Mouse (Mus musculus) neural tube, embryonic 14.5 days (tissue): ENCODE measurements around the gene Ucp2. TPM values are rescaled to one million over a fixed set of nuclear protein-coding genes. Genes with fewer than 3 reads are reported as not detected.

Experiments
- ATAC-seq: fragments of 200-750 bp; cut with Nextera tagmentation; 2 replicates; pipeline ENCODE4 v1.8.0; 2017; ENCODE audit warnings: low read depth, mild to moderate bottlenecking, moderate TSS enrichment, moderate library complexity
- H3K27ac ChIP-seq: fragments of 300-500 bp; sonication (generic); 2 replicates; pipeline ENCODE4 v1.5.1; 2014; ENCODE audit warnings: low read depth, mild to moderate bottlenecking, control low read depth, low read length, moderate library complexity, mixed read lengths
- H3K27me3 ChIP-seq: fragments of 300-500 bp; sonication (generic); 2 replicates; pipeline ENCODE4 v1.6.1; 2014; ENCODE audit warnings: low read length; ENCODE audit not compliant: control insufficient read depth, insufficient read depth
- H3K36me3 ChIP-seq: fragments of 300-500 bp; sonication (generic); 2 replicates; pipeline ENCODE4 v1.6.1; 2014; ENCODE audit warnings: low read length, mixed read lengths; ENCODE audit not compliant: control insufficient read depth, insufficient read depth
- H3K4me1 ChIP-seq: fragments of 300-500 bp; sonication (generic); 2 replicates; pipeline ENCODE4 v1.6.1; 2014; ENCODE audit warnings: low read length; ENCODE audit not compliant: control insufficient read depth, insufficient read depth
- H3K4me2 ChIP-seq: fragments of 300-500 bp; sonication (generic); 2 replicates; pipeline ENCODE4 v1.6.1; 2014; ENCODE audit warnings: mild to moderate bottlenecking, low read depth, low read length, control low read depth
- H3K4me3 ChIP-seq: fragments of 300-500 bp; sonication (generic); 2 replicates; pipeline ENCODE4 v1.5.1; 2014; ENCODE audit warnings: low read depth, low read length, control low read depth, mixed read lengths
- H3K9ac ChIP-seq: fragments of 300-500 bp; sonication (generic); replicated peaks from 2 replicates; pipeline ENCODE4 v1.6.1; 2014; ENCODE audit warnings: low read depth, mild to moderate bottlenecking, control low read depth, low read length, mixed read lengths
- H3K9me3 ChIP-seq: fragments of 300-500 bp; sonication (generic); 2 replicates; pipeline ENCODE4 v1.6.1; 2016; ENCODE audit warnings: low read length; ENCODE audit not compliant: control insufficient read depth
- WGBS: fragments of 180-500 bp; shearing (Covaris S2); extraction: QIAGEN DNeasy Blood & Tissue Kit; methylation state at CpG from one replicate; pipeline ENCODE4 v1.1.7; 2014; 5-methylcytosine and 5-hydroxymethylcytosine counted together
- polyA plus RNA-seq: library from polyadenylated mRNA; unstranded; fragments of >200 nt; fragmentation: Nextera tagmentation; extraction: Ambion mirVana; gene quantifications from 2 replicates; pipeline ENCODE4 v1.2.1, GENCODE M21; 2014

Gene Ucp2
- 47.8 and 58.3 TPM in 2 replicates for polyA plus RNA-seq

DNA sequence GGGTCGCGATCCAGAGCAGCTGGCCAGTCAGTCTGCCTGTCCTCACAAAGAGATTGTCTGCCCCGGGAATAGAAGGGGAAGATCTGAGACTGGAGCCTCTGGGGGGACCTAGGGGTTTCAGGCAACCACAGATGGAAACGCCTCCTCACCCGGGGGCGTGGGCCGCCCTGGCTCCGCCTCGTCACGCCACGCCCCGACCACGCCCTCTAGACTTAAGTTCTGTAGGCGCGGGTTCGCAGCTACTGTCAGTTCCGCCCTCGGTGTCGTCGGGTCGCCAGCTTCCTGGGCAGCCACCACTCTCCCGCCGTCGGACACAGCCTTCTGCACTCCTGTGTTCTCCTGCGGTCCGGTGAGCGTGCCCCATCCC, at the start of gene Ucp2:
Gene Ucp2, plus strand, starts transcription at position 221 of the 367 bp plus-strand sequence.
- peak; percentile 6; the same call in 1 of the 2 replicates for ATAC-seq
- Histone ChIP-seq H3K36me3 (no peaks in the 10 kb centered on the region), H3K9ac (peak within 1 kb of the TSS; percentile 53), H3K27ac (0 out of 2 replicates have a peak within 1 kb of the TSS, but pooled peaks have one; percentile 12), H3K4me3 (peak within 1 kb of the TSS; percentile 29), H3K4me2 (peak within 1 kb of the TSS; percentile 68), H3K4me1 (peaks cover 14% of the 10 kb centered on the region), H3K27me3 (no peaks in the 10 kb centered on the region), H3K9me3 (no peaks in the 10 kb centered on the region)
- WGBS = 2% methylated on average over 26 of the region's 27 CpGs

DNA sequence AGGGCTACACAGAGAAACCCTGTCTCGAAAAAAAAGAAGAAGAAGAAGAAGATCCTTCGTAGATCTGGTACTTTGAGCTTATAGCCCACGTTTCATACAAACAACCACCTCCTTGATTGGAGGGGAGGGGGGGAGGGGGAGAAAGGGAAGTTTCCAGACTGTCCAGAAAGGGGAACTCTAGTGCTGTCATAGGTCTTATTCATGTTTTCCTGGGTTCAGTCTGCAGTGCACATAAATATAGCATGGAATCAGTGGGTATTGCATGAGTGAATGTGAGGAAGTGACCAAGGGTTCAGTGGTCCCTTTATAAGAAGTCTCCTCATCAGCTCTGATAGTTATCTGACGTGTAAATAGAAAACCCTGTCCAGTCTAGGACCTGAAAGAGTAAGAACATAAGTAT, 49.4 kb upstream of the Ucp2 start:
- WGBS = 90% methylated on average over 4 of the region's 4 CpGs
- H3K36me3 ChIP-seq = peaks cover 57% of the 10 kb centered on the region

DNA sequence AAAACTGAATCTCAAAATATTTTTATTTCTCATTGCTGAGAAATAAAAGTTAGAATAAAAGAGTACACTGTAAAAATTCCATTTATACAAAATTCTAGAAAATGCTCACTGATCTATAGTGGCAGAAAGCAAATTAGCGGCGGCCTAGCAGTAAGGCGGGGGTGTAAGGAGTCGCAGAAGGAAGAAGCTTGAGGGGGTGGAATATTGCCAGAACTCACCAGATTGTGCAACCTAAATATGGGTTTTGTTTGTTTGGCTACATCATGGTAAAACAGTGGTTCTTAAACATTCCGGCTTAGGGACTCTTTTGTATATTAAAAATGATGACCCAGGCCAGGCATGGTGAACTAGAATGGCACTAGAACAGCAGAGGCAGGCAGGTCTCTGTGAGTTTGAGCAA, 46.9 kb upstream of the Ucp2 start:
- H3K9me3 ChIP-seq = no peaks in the 10 kb centered on the region
- H3K36me3 ChIP-seq = peaks cover 60% of the 10 kb centered on the region
- H3K27ac ChIP-seq = no peak overlapping the region
- no peak overlapping the region for H3K4me3 ChIP-seq
- no peaks in the 10 kb centered on the region for H3K27me3 ChIP-seq
- no peak overlapping the region for H3K4me2 ChIP-seq
- H3K4me1 ChIP-seq = no peaks in the 10 kb centered on the region
- ATAC-seq = no peak
- WGBS = 98% methylated on average over 5 of the region's 5 CpGs
- H3K9ac ChIP-seq = no peak overlapping the region

More for the DNA sequence above, 49.4 kb upstream of the Ucp2 start:
- no peak overlapping the region for H3K27ac ChIP-seq
- ATAC-seq = no peak
- H3K4me1 ChIP-seq = no peaks in the 10 kb centered on the region
- H3K9me3 ChIP-seq = no peaks in the 10 kb centered on the region
- H3K4me2 ChIP-seq = no peak overlapping the region
- H3K9ac ChIP-seq = no peak overlapping the region
- no peak overlapping the region for H3K4me3 ChIP-seq
- no peaks in the 10 kb centered on the region for H3K27me3 ChIP-seq

DNA sequence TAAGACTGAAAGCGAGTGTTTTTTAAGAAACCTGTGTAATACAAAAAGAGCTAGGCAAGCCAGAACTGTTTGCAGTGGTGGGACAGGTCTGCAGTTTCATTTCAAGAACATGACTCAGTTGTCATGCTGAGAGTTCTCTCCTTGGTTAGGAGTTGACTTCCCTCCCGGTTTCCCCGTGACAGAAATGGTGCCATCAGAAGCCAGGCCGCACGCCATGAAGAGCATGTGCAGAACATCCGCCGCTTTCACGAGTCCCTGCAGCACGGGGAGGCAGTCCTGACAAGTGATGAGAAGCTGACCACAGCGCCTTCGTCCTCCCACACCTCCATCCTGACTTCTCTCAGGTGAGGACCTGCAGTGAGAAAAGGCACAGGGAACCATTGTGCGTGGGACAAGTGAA, 44.6 kb upstream of the Ucp2 start:
- peaks cover 63% of the 10 kb centered on the region for H3K36me3 ChIP-seq
- no peak overlapping the region for H3K27ac ChIP-seq
- H3K27me3 ChIP-seq = no peaks in the 10 kb centered on the region
- no peaks in the 10 kb centered on the region for H3K4me1 ChIP-seq
- H3K9me3 ChIP-seq = no peaks in the 10 kb centered on the region
- no peak overlapping the region for H3K9ac ChIP-seq
- H3K4me2 ChIP-seq = no peak overlapping the region
- ATAC-seq = no peak
- 95% methylated on average over 12 of the region's 12 CpGs for WGBS
- no peak overlapping the region for H3K4me3 ChIP-seq

DNA sequence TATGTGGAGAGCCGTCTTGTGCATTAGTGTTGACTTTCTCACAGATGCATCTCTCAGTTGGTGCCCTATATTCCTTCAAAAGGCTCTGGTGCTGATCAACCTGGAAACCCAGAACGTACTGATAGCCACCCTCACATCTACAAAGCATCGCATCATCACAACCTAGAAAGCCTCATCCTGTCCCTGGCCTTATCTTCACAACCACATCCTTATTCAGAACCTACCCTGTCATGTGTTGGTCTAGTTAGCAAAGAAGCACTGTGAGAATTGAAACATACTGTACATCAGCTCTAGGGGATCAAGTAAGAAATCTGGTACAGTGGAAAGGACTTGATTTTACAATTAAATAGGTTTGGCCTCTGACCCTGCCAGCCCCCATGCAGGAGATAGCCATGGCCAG, 44.2 kb upstream of the Ucp2 start:
- H3K4me1 ChIP-seq = no peaks in the 10 kb centered on the region
- no peak overlapping the region for H3K9ac ChIP-seq
- H3K27ac ChIP-seq = no peak overlapping the region
- H3K36me3 ChIP-seq = peaks cover 64% of the 10 kb centered on the region
- WGBS = 94% methylated on average over 3 of the region's 3 CpGs
- H3K27me3 ChIP-seq = no peaks in the 10 kb centered on the region
- no peaks in the 10 kb centered on the region for H3K9me3 ChIP-seq
- ATAC-seq = no peak
- H3K4me2 ChIP-seq = no peak overlapping the region
- no peak overlapping the region for H3K4me3 ChIP-seq

DNA sequence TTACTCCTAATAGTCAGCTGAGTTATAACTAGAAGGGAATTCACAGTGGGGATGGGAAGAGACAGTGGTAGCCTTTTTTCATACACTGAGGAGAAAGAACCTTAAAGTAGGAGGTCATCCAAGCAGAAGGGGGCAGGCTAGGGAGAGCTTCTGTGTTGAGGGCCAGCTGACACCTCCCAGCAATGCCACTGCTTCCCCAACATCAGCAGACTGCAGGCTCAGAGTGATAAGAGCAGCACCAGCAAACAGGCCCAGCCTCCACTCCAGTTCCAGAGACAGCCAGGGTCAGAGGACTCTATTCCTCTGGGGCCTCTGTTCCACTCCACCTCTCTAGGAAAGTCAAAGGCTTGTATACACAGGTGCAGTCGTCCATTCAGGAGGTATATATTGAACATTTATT, 35.0 kb upstream of the Ucp2 start:
- Histone ChIP-seq H3K4me1 (no peaks in the 10 kb centered on the region), H3K4me3 (no peak overlapping the region), H3K9ac (no peak overlapping the region), H3K36me3 (peaks cover 52% of the 10 kb centered on the region), H3K4me2 (no peak overlapping the region), H3K27me3 (no peaks in the 10 kb centered on the region), H3K27ac (no peak overlapping the region), H3K9me3 (no peaks in the 10 kb centered on the region)
- WGBS = 87% methylated on average over 1 of the region's 1 CpGs
- no peak for ATAC-seq

DNA sequence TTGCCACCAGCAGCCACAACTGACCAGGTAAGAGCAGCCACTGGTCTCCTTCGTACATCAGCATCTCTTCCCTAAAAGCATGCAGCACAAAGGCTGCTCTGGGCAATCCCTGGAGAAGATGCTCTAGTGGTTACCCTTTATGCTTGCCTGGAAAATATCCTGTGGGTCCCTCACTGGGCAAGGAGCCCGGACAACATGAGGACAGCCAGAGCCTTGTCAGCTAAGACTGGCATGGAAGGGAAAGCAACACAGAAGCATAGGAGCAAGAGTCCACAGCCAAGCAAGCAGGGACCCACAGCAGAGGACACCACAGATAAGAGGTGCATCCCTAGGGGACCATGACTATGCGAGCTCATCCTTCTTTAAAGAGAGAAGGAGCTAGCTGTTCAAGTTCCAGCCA, 33.3 kb upstream of the Ucp2 start:
- WGBS = 94% methylated on average over 3 of the region's 3 CpGs
- no peak overlapping the region for H3K9ac ChIP-seq
- no peak overlapping the region for H3K27ac ChIP-seq
- H3K4me1 ChIP-seq = no peaks in the 10 kb centered on the region
- no peak overlapping the region for H3K4me3 ChIP-seq
- no peak for ATAC-seq
- H3K27me3 ChIP-seq = no peaks in the 10 kb centered on the region
- no peak overlapping the region for H3K4me2 ChIP-seq
- peaks cover 35% of the 10 kb centered on the region for H3K36me3 ChIP-seq
- H3K9me3 ChIP-seq = no peaks in the 10 kb centered on the region

DNA sequence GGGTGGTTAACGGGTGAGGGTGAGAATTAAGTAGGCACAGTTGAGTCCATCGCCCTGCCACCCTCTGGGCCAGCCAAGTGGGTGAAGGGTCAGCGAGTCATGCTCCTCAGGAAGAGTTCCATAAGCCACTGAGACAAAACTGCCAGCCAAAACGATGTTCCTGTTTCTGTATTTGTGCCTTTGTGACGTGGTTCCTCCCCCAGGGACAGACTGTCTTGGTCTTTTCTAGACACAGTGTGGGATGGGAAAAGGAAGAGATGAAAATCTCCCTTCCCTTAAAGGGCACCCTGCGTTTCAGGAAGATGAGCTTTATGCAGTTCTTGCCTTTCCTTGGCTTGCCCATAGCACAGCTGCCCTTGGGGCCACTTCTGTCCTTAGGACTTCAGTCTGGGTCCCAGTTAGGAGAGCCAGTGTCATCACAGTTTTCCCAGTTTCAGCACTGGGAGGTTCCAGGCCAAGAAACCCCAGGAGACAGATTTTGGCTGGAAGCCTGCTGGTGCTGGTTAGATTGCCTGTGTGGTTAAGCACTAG, 31.5 kb upstream of the Ucp2 start:
- H3K4me2 ChIP-seq = no peak overlapping the region
- no peak overlapping the region for H3K9ac ChIP-seq
- no peaks in the 10 kb centered on the region for H3K4me1 ChIP-seq
- no peaks in the 10 kb centered on the region for H3K27me3 ChIP-seq
- ATAC-seq = no peak
- peaks cover 21% of the 10 kb centered on the region for H3K36me3 ChIP-seq
- H3K9me3 ChIP-seq = no peaks in the 10 kb centered on the region
- 85% methylated on average over 6 of the region's 6 CpGs for WGBS
- no peak overlapping the region for H3K4me3 ChIP-seq
- no peak overlapping the region for H3K27ac ChIP-seq

DNA sequence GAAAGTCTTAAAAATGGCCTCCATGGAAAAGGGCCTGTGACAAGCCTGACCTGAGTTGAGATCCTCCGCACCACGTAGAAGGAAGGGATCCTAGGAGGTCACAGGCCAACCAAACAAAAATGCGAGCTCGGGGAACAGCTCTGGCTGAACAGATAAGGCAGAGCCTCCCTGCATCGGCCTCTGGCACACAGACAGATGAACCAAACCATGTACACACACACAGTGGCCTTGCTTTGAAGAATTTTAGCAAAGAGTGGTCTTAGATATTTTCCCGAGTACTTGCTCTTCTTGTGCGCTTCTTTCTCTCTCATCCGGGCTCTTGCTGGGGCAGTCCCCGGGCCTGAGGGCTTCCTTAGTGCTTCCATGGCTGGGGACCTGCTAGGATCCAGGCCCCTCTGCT, 29.9 kb upstream of the Ucp2 start:
- Histone ChIP-seq H3K9ac (no peak overlapping the region), H3K36me3 (peaks cover 14% of the 10 kb centered on the region), H3K4me2 (no peak overlapping the region), H3K27ac (no peak overlapping the region), H3K9me3 (no peaks in the 10 kb centered on the region), H3K27me3 (no peaks in the 10 kb centered on the region), H3K4me3 (no peak overlapping the region), H3K4me1 (no peaks in the 10 kb centered on the region)
- 90% methylated on average over 9 of the region's 9 CpGs for whole genome bisulfite sequencing
- ATAC-seq = no peak
